Mouse (Mus musculus) ES-Bruce4 (cell line): ENCODE results near the gene Atf7.

Source experiments
- EP300 ChIP-seq: IDR thresholded peaks from 2 replicates; pipeline ENCODE4 v1.6.1; 2011; ENCODE audit warnings: low read depth, low read length; ENCODE audit not compliant: insufficient read depth
- POLR2A ChIP-seq: IDR thresholded peaks from one replicate; pipeline ENCODE4 v1.8.1; 2011; ENCODE audit warnings: low read length; ENCODE audit not compliant: insufficient read depth

GRCm38 (mm10) chr15:102532106-102532900 is 93.0 kb downstream of the Atf7 start:
- TF ChIP-seq POLR2A (no peak), EP300 (no peak)
